Mouse (Mus musculus): ENCODE results near the gene Zc3h12d.

Gene Zc3h12d

GRCm38 (mm10) chr10:7818676-7819075, 13.6 kb upstream of the Zc3h12d start:
- H3K36me3 ChIP-seq (ENCODE audit: insufficient read depth, low read length) = peaks cover 90% of the 10 kb centered on the region
- H3K4me1 ChIP-seq (replicated peaks; ENCODE audit: low read depth, low read length) = no peaks in the 10 kb centered on the region
- H3K27me3 ChIP-seq (ENCODE audit: insufficient read depth, low read length) = no peaks in the 10 kb centered on the region
- no peak overlapping the region for H3K4me3 ChIP-seq (replicated peaks; ENCODE audit: low read length)
- TF ChIP-seq POU5F1 (IDR thresholded peaks at IDR 0.05; ENCODE audit: borderline replicate concordance, low read length) (no peak), CTCF (conservative IDR thresholded peaks at IDR 0.05; ENCODE audit: low read length) (no peak), NANOG (IDR thresholded peaks at IDR 0.05; ENCODE audit: borderline replicate concordance, low read length) (no peak)
- H3K9me3 ChIP-seq (ENCODE audit: low read length) = no peaks in the 10 kb centered on the region

GRCm38 (mm10) chr10:7819156-7819555, 13.1 kb upstream of the Zc3h12d start:
- Histone ChIP-seq H3K36me3 (ENCODE audit: insufficient read depth, low read length) (peaks cover 91% of the 10 kb centered on the region), H3K4me1 (replicated peaks; ENCODE audit: low read depth, low read length) (no peaks in the 10 kb centered on the region), H3K4me3 (replicated peaks; ENCODE audit: low read length) (no peak overlapping the region), H3K27me3 (ENCODE audit: insufficient read depth, low read length) (no peaks in the 10 kb centered on the region), H3K9me3 (ENCODE audit: low read length) (no peaks in the 10 kb centered on the region)
- no peak for TF ChIP-seq NANOG (IDR thresholded peaks at IDR 0.05; ENCODE audit: borderline replicate concordance, low read length)
- TF ChIP-seq CTCF (conservative IDR thresholded peaks at IDR 0.05; ENCODE audit: low read length) = no peak
- no peak for TF ChIP-seq POU5F1 (IDR thresholded peaks at IDR 0.05; ENCODE audit: borderline replicate concordance, low read length)

- TF ChIP-seq NANOG (IDR thresholded peaks at IDR 0.05; ENCODE audit: borderline replicate concordance, low read length) (no peak), CTCF (conservative IDR thresholded peaks at IDR 0.05; ENCODE audit: low read length) (no peak), POU5F1 (IDR thresholded peaks at IDR 0.05; ENCODE audit: borderline replicate concordance, low read length) (no peak)
- Histone ChIP-seq H3K4me3 (replicated peaks; ENCODE audit: low read length) (no peak overlapping the region), H3K9me3 (ENCODE audit: low read length) (no peaks in the 10 kb centered on the region), H3K27me3 (ENCODE audit: insufficient read depth, low read length) (no peaks in the 10 kb centered on the region), H3K4me1 (replicated peaks; ENCODE audit: low read depth, low read length) (no peaks in the 10 kb centered on the region), H3K36me3 (ENCODE audit: insufficient read depth, low read length) (peaks cover 89% of the 10 kb centered on the region)
Observed at GRCm38 (mm10) chr10:7819603-7820002, 12.7 kb upstream of the Zc3h12d start.

GRCm38 (mm10) chr10:7820171-7820570, 12.1 kb upstream of the Zc3h12d start:
- no peaks in the 10 kb centered on the region for H3K4me1 ChIP-seq (replicated peaks; ENCODE audit: low read depth, low read length)
- peaks cover 88% of the 10 kb centered on the region for H3K36me3 ChIP-seq (ENCODE audit: insufficient read depth, low read length)
- TF ChIP-seq CTCF (conservative IDR thresholded peaks at IDR 0.05; ENCODE audit: low read length) (no peak), NANOG (IDR thresholded peaks at IDR 0.05; ENCODE audit: borderline replicate concordance, low read length) (no peak), POU5F1 (IDR thresholded peaks at IDR 0.05; ENCODE audit: borderline replicate concordance, low read length) (no peak)
- H3K9me3 ChIP-seq (ENCODE audit: low read length) = no peaks in the 10 kb centered on the region
- no peaks in the 10 kb centered on the region for H3K27me3 ChIP-seq (ENCODE audit: insufficient read depth, low read length)
- H3K4me3 ChIP-seq (replicated peaks; ENCODE audit: low read length) = no peak overlapping the region

- Histone ChIP-seq H3K4me1 (replicated peaks; ENCODE audit: low read depth, low read length) (no peaks in the 10 kb centered on the region), H3K36me3 (ENCODE audit: insufficient read depth, low read length) (peaks cover 86% of the 10 kb centered on the region), H3K27me3 (ENCODE audit: insufficient read depth, low read length) (no peaks in the 10 kb centered on the region), H3K9me3 (ENCODE audit: low read length) (no peaks in the 10 kb centered on the region), H3K4me3 (replicated peaks; ENCODE audit: low read length) (no peak overlapping the region)
- no peak for TF ChIP-seq CTCF (conservative IDR thresholded peaks at IDR 0.05; ENCODE audit: low read length)
- TF ChIP-seq POU5F1 (IDR thresholded peaks at IDR 0.05; ENCODE audit: borderline replicate concordance, low read length) = no peak
- TF ChIP-seq NANOG (IDR thresholded peaks at IDR 0.05; ENCODE audit: borderline replicate concordance, low read length) = no peak
Observed at GRCm38 (mm10) chr10:7821981-7822380, 10.3 kb upstream of the Zc3h12d start.

- Histone ChIP-seq H3K27me3 (ENCODE audit: insufficient read depth, low read length) (no peaks in the 10 kb centered on the region), H3K4me1 (replicated peaks; ENCODE audit: low read depth, low read length) (no peaks in the 10 kb centered on the region), H3K9me3 (ENCODE audit: low read length) (no peaks in the 10 kb centered on the region), H3K36me3 (ENCODE audit: insufficient read depth, low read length) (peaks cover 63% of the 10 kb centered on the region), H3K4me3 (replicated peaks; ENCODE audit: low read length) (no peak overlapping the region)
- no peak for TF ChIP-seq POU5F1 (IDR thresholded peaks at IDR 0.05; ENCODE audit: borderline replicate concordance, low read length)
- TF ChIP-seq NANOG (IDR thresholded peaks at IDR 0.05; ENCODE audit: borderline replicate concordance, low read length) = no peak
- no peak for TF ChIP-seq CTCF (conservative IDR thresholded peaks at IDR 0.05; ENCODE audit: low read length)
Observed at GRCm38 (mm10) chr10:7824663-7825280, 7.5 kb upstream of the Zc3h12d start.

- Histone ChIP-seq H3K9me3 (ENCODE audit: low read length) (no peaks in the 10 kb centered on the region), H3K36me3 (ENCODE audit: insufficient read depth, low read length) (peaks cover 59% of the 10 kb centered on the region), H3K4me3 (replicated peaks; ENCODE audit: low read length) (no peak overlapping the region), H3K27me3 (ENCODE audit: insufficient read depth, low read length) (peaks cover 4% of the 10 kb centered on the region; the same call in 1 of the 2 replicates), H3K4me1 (replicated peaks; ENCODE audit: low read depth, low read length) (no peaks in the 10 kb centered on the region)
- TF ChIP-seq CTCF (conservative IDR thresholded peaks at IDR 0.05; ENCODE audit: low read length) (no peak), NANOG (IDR thresholded peaks at IDR 0.05; ENCODE audit: borderline replicate concordance, low read length) (no peak), POU5F1 (IDR thresholded peaks at IDR 0.05; ENCODE audit: borderline replicate concordance, low read length) (no peak)
Observed at GRCm38 (mm10) chr10:7825281-7825665, 7.0 kb upstream of the Zc3h12d start.

- Histone ChIP-seq H3K4me1 (replicated peaks; ENCODE audit: low read depth, low read length) (no peaks in the 10 kb centered on the region), H3K36me3 (ENCODE audit: insufficient read depth, low read length) (peaks cover 51% of the 10 kb centered on the region), H3K9me3 (ENCODE audit: low read length) (no peaks in the 10 kb centered on the region), H3K4me3 (replicated peaks; ENCODE audit: low read length) (no peak overlapping the region), H3K27me3 (ENCODE audit: insufficient read depth, low read length) (peaks cover 6% of the 10 kb centered on the region; the same call in 1 of the 2 replicates)
- TF ChIP-seq POU5F1 (IDR thresholded peaks at IDR 0.05; ENCODE audit: borderline replicate concordance, low read length) = no peak
- no peak for TF ChIP-seq CTCF (conservative IDR thresholded peaks at IDR 0.05; ENCODE audit: low read length)
- TF ChIP-seq NANOG (IDR thresholded peaks at IDR 0.05; ENCODE audit: borderline replicate concordance, low read length) = no peak
Observed at GRCm38 (mm10) chr10:7826106-7826505, 6.2 kb upstream of the Zc3h12d start.
